Mouse (Mus musculus) colon, adult 2 months (tissue): ENCODE measurements around the gene Btbd35f1. TPM values are rescaled to one million over a fixed set of nuclear protein-coding genes. Genes with fewer than 3 reads are reported as not detected.

Experiments
- polyA plus RNA-seq: library from polyadenylated mRNA; depleted of rRNA; stranded (reverse); fragments of >200 nt; gene quantifications from 2 replicates; pipeline ENCODE4 v1.2.3, GENCODE M21; 2012; rRNA removed

The Btbd35f1 gene
- polyA plus RNA-seq = not detected in 2 replicates

DNA sequence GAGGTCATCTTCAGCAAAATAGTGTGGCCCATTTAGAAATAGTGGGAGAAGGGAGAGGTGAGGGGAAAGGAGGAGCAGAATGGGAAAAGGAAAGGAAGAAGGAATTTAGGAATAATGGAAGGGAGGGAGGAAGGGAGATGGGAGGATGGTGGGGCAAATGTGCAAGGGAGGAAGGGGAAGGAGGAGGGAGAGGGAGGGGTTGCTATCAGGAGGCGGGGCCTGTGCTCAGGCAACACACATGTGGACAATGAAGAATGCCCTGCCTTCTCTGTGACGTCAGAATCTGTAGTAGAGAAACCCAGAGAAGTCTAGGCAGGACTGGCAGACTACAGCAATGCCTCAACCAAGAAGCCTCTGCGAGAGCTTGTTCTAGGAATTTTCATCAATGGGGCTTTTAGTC lies at the start of gene Btbd35f1:
Btbd35f1 (plus strand) TSS at position 301 of the 400 bp plus-strand sequence.

Other genes starting within 250 kb of the Btbd35f1 start
- not detected in 2 replicates for gene Gm5926, start 90.7 kb downstream of the Btbd35f1 start, polyA plus RNA-seq
- gene Btbd35f21, start 166.1 kb downstream of the Btbd35f1 start, polyA plus RNA-seq = not detected in 2 replicates